Mouse (Mus musculus) embryonic facial prominence, embryonic 12.5 days (tissue): Measurements from ENCODE around the gene Iqsec3. TPM values are rescaled to one million over a fixed set of nuclear protein-coding genes. Genes with fewer than 3 reads are reported as not detected.
"Not testable (repeated sequence)": the region's sequence is repeated elsewhere in the genome, so short reads cannot be mapped to it uniquely, and the experiment has no call there.

Source experiments
- ATAC-seq: fragments of 200-750 bp; cut with Nextera tagmentation; 2 replicates; pipeline ENCODE4 v1.8.0; 2017; ENCODE audit not compliant: insufficient number of reproducible peaks, insufficient read depth, low FRiP score, low TSS enrichment
- H3K27ac ChIP-seq: fragments of 300-500 bp; sonication (generic); 2 replicates; pipeline ENCODE4 v1.5.1; 2016; ENCODE audit warnings: mild to moderate bottlenecking
- H3K27me3 ChIP-seq: fragments of 300-500 bp; sonication (generic); 2 replicates; pipeline ENCODE4 v1.6.1; 2016; ENCODE audit warnings: mild to moderate bottlenecking, moderate library complexity
- H3K36me3 ChIP-seq: fragments of 300-500 bp; sonication (generic); 2 replicates; pipeline ENCODE4 v1.6.1; 2016; ENCODE audit warnings: mild to moderate bottlenecking
- H3K4me1 ChIP-seq: fragments of 300-500 bp; sonication (generic); 2 replicates; pipeline ENCODE4 v1.6.1; 2016
- H3K4me2 ChIP-seq: fragments of 300-500 bp; sonication (generic); replicated peaks from 2 replicates; pipeline ENCODE4 v1.6.1; 2016; ENCODE audit warnings: mild to moderate bottlenecking, moderate library complexity
- H3K4me3 ChIP-seq: fragments of 300-500 bp; sonication (generic); 2 replicates; pipeline ENCODE4 v1.5.1; 2016; ENCODE audit warnings: mild to moderate bottlenecking
- H3K9ac ChIP-seq: fragments of 300-500 bp; sonication (generic); 2 replicates; pipeline ENCODE4 v1.6.1; 2016; ENCODE audit warnings: mild to moderate bottlenecking, moderate library complexity
- H3K9me3 ChIP-seq: fragments of 300-500 bp; sonication (generic); 2 replicates; pipeline ENCODE4 v1.6.1; 2016; ENCODE audit warnings: mild to moderate bottlenecking, moderate library complexity
- WGBS: fragments of 180-500 bp; shearing (Covaris S2); methylation state at CpG from one replicate; pipeline ENCODE4 v1.1.7; 2016; 5-methylcytosine and 5-hydroxymethylcytosine counted together
- polyA plus RNA-seq: library from polyadenylated mRNA; unstranded; fragments of >200 nt; fragmentation: Nextera tagmentation; extraction: Ambion mirVana; gene quantifications from 2 replicates; pipeline ENCODE4 v1.2.1, GENCODE M21; 2016

Gene Iqsec3
- polyA plus RNA-seq, 1 experiment from 2014 or later, result 0.19 TPM

- ATAC-seq, result no peak
- H3K4me3 ChIP-seq, result no peak overlapping the region
- H3K4me2 ChIP-seq, result no peak overlapping the region
- H3K9me3 ChIP-seq, result no peaks in the 10 kb centered on the region
- H3K27ac ChIP-seq, result no peak overlapping the region
- H3K36me3 ChIP-seq, result no peaks in the 10 kb centered on the region
- WGBS, result 91% methylated on average over 4 of the region's 4 CpGs
- no peaks in the 10 kb centered on the region for H3K27me3 ChIP-seq
- H3K9ac ChIP-seq, result no peak overlapping the region
- H3K4me1 ChIP-seq, result no peaks in the 10 kb centered on the region
Measured at GRCm38 (mm10) chr6:121392610-121393252, 80.7 kb downstream of the Iqsec3 start.

GRCm38 (mm10) chr6:121385397-121385796 is 88.1 kb downstream of the Iqsec3 start:
- no peak overlapping the region for H3K9ac ChIP-seq

GRCm38 (mm10) chr6:121382071-121382470 is 91.4 kb downstream of the Iqsec3 start:
- Histone ChIP-seq H3K4me1 (peaks cover 3% of the 10 kb centered on the region; the same call in 1 of the 2 replicates), H3K9ac (no peak overlapping the region), H3K4me3 (no peak overlapping the region), H3K4me2 (no peak overlapping the region), H3K27ac (no peak overlapping the region), H3K9me3 (no peaks in the 10 kb centered on the region), H3K27me3 (peaks cover 9% of the 10 kb centered on the region; the same call in 1 of the 2 replicates), H3K36me3 (no peaks in the 10 kb centered on the region)
- WGBS, result 52% methylated on average over 10 of the region's 10 CpGs
- no peak for ATAC-seq

More at GRCm38 (mm10) chr6:121385397-121385796, 88.1 kb downstream of the Iqsec3 start:
- Histone ChIP-seq H3K4me1 (peaks cover 3% of the 10 kb centered on the region; the same call in 1 of the 2 replicates), H3K27ac (no peak overlapping the region), H3K36me3 (no peaks in the 10 kb centered on the region), H3K27me3 (peaks cover 9% of the 10 kb centered on the region; the same call in 1 of the 2 replicates), H3K4me2 (no peak overlapping the region), H3K9me3 (no peaks in the 10 kb centered on the region), H3K4me3 (no peak overlapping the region)
- ATAC-seq, result no peak
- WGBS, result 82% methylated on average over 3 of the region's 3 CpGs

- 80% methylated on average over 8 of the region's 8 CpGs for WGBS
- ATAC-seq, result no peak
- Histone ChIP-seq H3K4me3 (no peak overlapping the region), H3K9ac (no peak overlapping the region), H3K4me2 (no peak overlapping the region), H3K36me3 (no peaks in the 10 kb centered on the region), H3K4me1 (peaks cover 3% of the 10 kb centered on the region; the same call in 1 of the 2 replicates), H3K27me3 (peaks cover 7% of the 10 kb centered on the region; the same call in 1 of the 2 replicates), H3K27ac (no peak overlapping the region), H3K9me3 (no peaks in the 10 kb centered on the region)
Measured at GRCm38 (mm10) chr6:121380576-121380975, 92.9 kb downstream of the Iqsec3 start.

GRCm38 (mm10) chr6:121378256-121378655 is 95.2 kb downstream of the Iqsec3 start:
- Histone ChIP-seq H3K36me3 (no peaks in the 10 kb centered on the region), H3K4me2 (no peak overlapping the region), H3K27me3 (no peaks in the 10 kb centered on the region), H3K27ac (no peak overlapping the region), H3K4me3 (no peak overlapping the region), H3K9me3 (no peaks in the 10 kb centered on the region), H3K4me1 (peaks cover 3% of the 10 kb centered on the region; the same call in 1 of the 2 replicates), H3K9ac (no peak overlapping the region)
- WGBS, result 59% methylated on average over 4 of the region's 4 CpGs
- ATAC-seq, result no peak

- H3K27ac ChIP-seq, result no peak overlapping the region
- no peak for ATAC-seq
- H3K4me3 ChIP-seq, result no peak overlapping the region
- no peak overlapping the region for H3K4me2 ChIP-seq
- no peaks in the 10 kb centered on the region for H3K36me3 ChIP-seq
- WGBS, result 78% methylated on average over 12 of the region's 12 CpGs
- no peaks in the 10 kb centered on the region for H3K27me3 ChIP-seq
- no peaks in the 10 kb centered on the region for H3K9me3 ChIP-seq
- H3K9ac ChIP-seq, result no peak overlapping the region
- H3K4me1 ChIP-seq, result no peaks in the 10 kb centered on the region
Measured at GRCm38 (mm10) chr6:121376159-121376558, 97.3 kb downstream of the Iqsec3 start.

GRCm38 (mm10) chr6:121371197-121371980 is 102.1 kb downstream of the Iqsec3 start:
- H3K9ac ChIP-seq, result no peak overlapping the region
- no peak overlapping the region for H3K4me3 ChIP-seq
- H3K27ac ChIP-seq, result no peak overlapping the region
- no peaks in the 10 kb centered on the region for H3K4me1 ChIP-seq
- no peak for ATAC-seq
- 77% methylated on average over 10 of the region's 10 CpGs for WGBS
- no peaks in the 10 kb centered on the region for H3K9me3 ChIP-seq
- H3K36me3 ChIP-seq, result no peaks in the 10 kb centered on the region
- H3K4me2 ChIP-seq, result no peak overlapping the region
- H3K27me3 ChIP-seq, result no peaks in the 10 kb centered on the region

GRCm38 (mm10) chr6:121367099-121367498 is 106.4 kb downstream of the Iqsec3 start:
- 58% methylated on average over 3 of the region's 3 CpGs for WGBS
- no peaks in the 10 kb centered on the region for H3K9me3 ChIP-seq

GRCm38 (mm10) chr6:121366537-121366936 is 106.9 kb downstream of the Iqsec3 start:
- not testable (repeated sequence) for H3K4me1 ChIP-seq, H3K9ac ChIP-seq, H3K27ac ChIP-seq, ATAC-seq, H3K4me2 ChIP-seq, H3K27me3 ChIP-seq, H3K4me3 ChIP-seq, H3K36me3 ChIP-seq, H3K9me3 ChIP-seq
- 10% methylated on average over 2 of the region's 2 CpGs for WGBS

More at GRCm38 (mm10) chr6:121367099-121367498, 106.4 kb downstream of the Iqsec3 start:
- Histone ChIP-seq H3K27me3 (no peaks in the 10 kb centered on the region), H3K4me2 (no peak overlapping the region), H3K36me3 (no peaks in the 10 kb centered on the region), H3K4me3 (no peak overlapping the region), H3K27ac (no peak overlapping the region), H3K9ac (no peak overlapping the region), H3K4me1 (no peaks in the 10 kb centered on the region)
- no peak for ATAC-seq

- Histone ChIP-seq H3K4me2 (no peak overlapping the region), H3K9ac (no peak overlapping the region), H3K27me3 (no peaks in the 10 kb centered on the region), H3K4me3 (no peak overlapping the region), H3K9me3 (no peaks in the 10 kb centered on the region), H3K36me3 (no peaks in the 10 kb centered on the region), H3K27ac (no peak overlapping the region), H3K4me1 (no peaks in the 10 kb centered on the region)
- WGBS, result 75% methylated on average over 4 of the region's 4 CpGs
- no peak for ATAC-seq
Measured at GRCm38 (mm10) chr6:121363956-121364355, 109.5 kb downstream of the Iqsec3 start.

- Histone ChIP-seq H3K9ac (no peak overlapping the region), H3K27ac (no peak overlapping the region), H3K4me1 (no peaks in the 10 kb centered on the region), H3K27me3 (no peaks in the 10 kb centered on the region), H3K4me3 (no peak overlapping the region), H3K36me3 (no peaks in the 10 kb centered on the region), H3K4me2 (no peak overlapping the region), H3K9me3 (no peaks in the 10 kb centered on the region)
- no peak for ATAC-seq
- 83% methylated on average over 6 of the region's 6 CpGs for WGBS
Measured at GRCm38 (mm10) chr6:121363061-121363460, 110.4 kb downstream of the Iqsec3 start.

- Histone ChIP-seq H3K9ac (no peak overlapping the region), H3K9me3 (no peaks in the 10 kb centered on the region), H3K27ac (no peak overlapping the region), H3K4me3 (no peak overlapping the region), H3K4me2 (no peak overlapping the region), H3K36me3 (no peaks in the 10 kb centered on the region), H3K27me3 (no peaks in the 10 kb centered on the region), H3K4me1 (no peaks in the 10 kb centered on the region)
- ATAC-seq, result no peak
- WGBS, result 77% methylated on average over 6 of the region's 6 CpGs
Measured at GRCm38 (mm10) chr6:121357232-121357631, 116.2 kb downstream of the Iqsec3 start.
